Mouse (Mus musculus) forebrain, embryonic 14.5 days (tissue): ENCODE measurements around the gene Hcst. TPM values are rescaled to one million over a fixed set of nuclear protein-coding genes. Genes with fewer than 3 reads are reported as not detected.

ENCODE experiments used
- ATAC-seq: fragments of 200-750 bp; cut with Nextera tagmentation; 2 replicates; pipeline ENCODE4 v1.8.0; 2017; ENCODE audit warnings: mild to moderate bottlenecking, moderate library complexity
- DNase-seq: peaks from one replicate; pipeline ENCODE4 v3.0.0-alpha.2; 2015; ENCODE audit warnings: low spot score
- H3K27ac ChIP-seq: fragments of 300-500 bp; sonication (generic); 2 replicates; pipeline ENCODE4 v1.5.1; 2014; ENCODE audit warnings: low read depth, mild to moderate bottlenecking, control low read depth, low read length, moderate library complexity
- H3K27me3 ChIP-seq: fragments of 300-500 bp; sonication (generic); replicated peaks from 2 replicates; pipeline ENCODE4 v1.6.1; 2014; ENCODE audit warnings: low read length, control low read depth, mixed read lengths; ENCODE audit not compliant: control insufficient read depth, insufficient read depth
- H3K36me3 ChIP-seq: fragments of 300-500 bp; sonication (generic); 2 replicates; pipeline ENCODE4 v1.6.1; 2014; ENCODE audit warnings: low read length, control low read depth; ENCODE audit not compliant: control insufficient read depth, insufficient read depth
- H3K4me1 ChIP-seq: fragments of 300-500 bp; sonication (generic); 2 replicates; pipeline ENCODE4 v1.6.1; 2014; ENCODE audit warnings: antibody characterized with exemption, low read length, control low read depth; ENCODE audit not compliant: control insufficient read depth, insufficient read depth
- H3K4me2 ChIP-seq: fragments of 300-500 bp; sonication (generic); 2 replicates; pipeline ENCODE4 v1.6.1; 2014; ENCODE audit warnings: mild to moderate bottlenecking, control low read depth, low read length
- H3K4me3 ChIP-seq: fragments of 300-500 bp; sonication (generic); 2 replicates; pipeline ENCODE4 v1.5.1; 2014; ENCODE audit warnings: low read depth, low read length, control low read depth
- H3K9ac ChIP-seq: fragments of 300-500 bp; sonication (generic); 2 replicates; pipeline ENCODE4 v1.6.1; 2014; ENCODE audit warnings: mild to moderate bottlenecking, low read length, control low read depth, moderate library complexity
- H3K9me3 ChIP-seq: fragments of 300-500 bp; sonication (generic); replicated peaks from 2 replicates; pipeline ENCODE4 v1.6.1; 2016; ENCODE audit warnings: low read length, control low read depth, mixed read lengths; ENCODE audit not compliant: control insufficient read depth
- WGBS: fragments of 180-500 bp; shearing (Covaris S2); extraction: QIAGEN DNeasy Blood & Tissue Kit; methylation state at CpG from one replicate; pipeline ENCODE4 v1.1.7; 2014; 5-methylcytosine and 5-hydroxymethylcytosine counted together
- polyA plus RNA-seq: library from polyadenylated mRNA; unstranded; fragments of >200 nt; fragmentation: Nextera tagmentation; extraction: Ambion mirVana; gene quantifications from 2 replicates; pipeline ENCODE4 v1.2.1, GENCODE M21; 2014

The Hcst gene
- polyA plus RNA-seq, result 0.61 TPM in 1 of 2 replicates, not detected in the other

DNA sequence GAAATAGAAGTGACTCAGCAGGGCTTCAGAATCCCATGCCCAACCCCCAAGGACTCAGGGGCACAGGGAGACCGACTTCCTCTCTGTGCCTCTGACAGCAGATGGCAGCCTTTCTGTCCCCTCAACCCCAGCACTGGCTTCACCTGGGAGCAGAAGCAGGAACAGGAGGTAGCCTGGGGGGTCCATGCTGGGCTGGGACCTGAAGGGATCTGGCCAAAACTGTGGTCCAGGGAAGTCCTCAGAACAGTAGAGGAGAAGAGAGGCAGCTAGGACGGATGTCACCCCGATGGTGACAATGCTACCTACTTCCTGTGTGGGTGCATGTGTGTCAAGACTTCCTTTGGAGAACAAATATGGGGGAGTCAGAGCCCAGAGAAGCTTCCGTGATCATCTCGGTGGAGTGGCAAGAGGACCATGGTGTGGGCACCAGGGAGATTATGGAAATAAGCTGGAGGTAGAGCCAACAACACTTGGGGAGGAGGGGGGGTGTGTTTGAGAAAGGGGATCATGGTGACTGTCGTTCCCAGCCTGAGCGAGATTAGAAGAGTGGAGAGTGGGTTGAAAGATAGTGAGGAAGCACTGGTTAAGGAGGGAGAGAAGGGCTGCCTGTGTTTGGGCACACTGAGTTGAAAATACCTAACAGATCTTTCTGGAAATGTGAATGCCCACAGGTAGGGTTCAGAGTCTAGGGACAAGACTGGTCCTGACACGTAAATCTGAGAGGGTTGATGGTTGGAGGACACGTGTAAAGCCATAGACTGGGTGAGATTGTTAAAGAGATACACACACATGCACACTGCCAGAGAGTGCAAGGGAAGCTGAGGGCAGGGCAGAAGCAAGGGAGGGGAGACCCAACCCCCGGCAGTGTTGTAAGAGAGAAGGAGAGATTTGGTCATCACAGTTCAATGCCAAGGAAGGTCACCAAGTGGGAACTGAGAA lies at the start of gene Hcst:
TSS of gene Hcst (minus strand) at position 294 of the 939 bp plus-strand sequence.
- Histone ChIP-seq H3K27ac (no peak within 1 kb of the TSS), H3K4me2 (no peak within 1 kb of the TSS), H3K36me3 (no peaks in the 10 kb centered on the region), H3K27me3 (no peaks in the 10 kb centered on the region), H3K9me3 (no peaks in the 10 kb centered on the region), H3K4me3 (no peak within 1 kb of the TSS), H3K9ac (no peak within 1 kb of the TSS), H3K4me1 (0 out of 2 replicates have a peak, but pooled peaks cover 7% of the 10 kb centered on the region)
- 72% methylated on average over 10 of the region's 10 CpGs for WGBS
- ATAC-seq (no peak), DNase-seq (no peak)

DNA sequence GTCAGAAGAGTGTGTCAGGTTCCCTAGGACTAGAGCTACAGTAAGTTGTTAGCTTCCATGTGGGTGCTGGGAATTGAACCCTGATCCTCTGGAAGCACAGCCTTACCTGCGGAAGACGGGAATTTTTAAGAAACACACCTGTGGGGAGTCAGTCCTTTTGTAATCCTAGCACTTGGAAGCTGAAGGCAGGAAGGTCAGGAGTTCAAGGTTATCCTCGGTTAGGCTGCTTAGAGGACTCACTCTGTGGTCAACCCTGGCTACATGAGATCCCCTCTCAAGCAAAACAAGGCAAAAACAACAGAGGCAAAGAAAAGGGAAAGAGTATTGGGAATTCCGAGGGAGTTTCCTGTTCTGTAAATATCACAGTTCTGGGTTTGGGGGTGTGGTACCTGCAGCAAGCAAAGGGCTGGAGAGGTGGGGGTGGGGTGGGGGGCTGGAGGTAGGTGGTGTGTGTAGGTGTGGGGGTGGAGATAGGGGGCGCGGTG lies 45.2 kb upstream of the Hcst start:
- WGBS, result 15% methylated on average over 6 of the region's 6 CpGs
- no peaks in the 10 kb centered on the region for H3K9me3 ChIP-seq
- DNase-seq, result no peak

GRCm38 (mm10) chr7:30463996-30464395 lies 44.3 kb upstream of the Hcst start:
- Histone ChIP-seq H3K36me3 (no peaks in the 10 kb centered on the region), H3K4me1 (no peaks in the 10 kb centered on the region), H3K9ac (no peak overlapping the region), H3K27ac (no peak overlapping the region), H3K4me2 (no peak overlapping the region), H3K27me3 (peaks cover 75% of the 10 kb centered on the region), H3K4me3 (no peak overlapping the region), H3K9me3 (no peaks in the 10 kb centered on the region)
- DNase-seq (no peak), ATAC-seq (no peak)
- WGBS, result 12% methylated on average over 4 of the region's 4 CpGs

More for the DNA sequence above, 45.2 kb upstream of the Hcst start:
- no peaks in the 10 kb centered on the region for H3K4me1 ChIP-seq
- ATAC-seq, result no peak
- H3K9ac ChIP-seq, result no peak overlapping the region
- no peaks in the 10 kb centered on the region for H3K36me3 ChIP-seq
- H3K27me3 ChIP-seq, result peaks cover 69% of the 10 kb centered on the region
- no peak overlapping the region for H3K4me3 ChIP-seq
- H3K27ac ChIP-seq, result no peak overlapping the region
- H3K4me2 ChIP-seq, result no peak overlapping the region

DNA sequence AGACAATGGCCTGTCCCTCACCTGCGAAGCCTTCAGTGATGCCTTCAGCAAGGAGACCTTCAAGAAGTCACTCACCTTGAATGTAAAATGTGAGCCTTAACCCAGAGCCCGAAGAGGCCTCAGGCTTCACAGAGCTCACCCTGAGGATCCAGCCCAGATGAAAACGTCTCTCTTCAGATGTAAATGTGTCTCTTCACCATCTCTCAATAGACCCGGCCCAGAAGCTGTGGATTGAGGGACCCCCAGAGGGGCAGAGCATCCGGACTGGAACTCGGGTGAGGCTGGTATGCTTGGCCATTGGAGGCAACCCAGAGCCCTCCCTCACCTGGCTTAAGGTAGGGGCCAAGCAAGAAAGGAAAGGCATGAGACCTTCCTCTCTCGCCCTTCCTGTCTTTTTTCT lies 43.9 kb upstream of the Hcst start:
- 37% methylated on average over 7 of the region's 7 CpGs for WGBS
- no peak for ATAC-seq

GRCm38 (mm10) chr7:30459484-30459883 lies 39.8 kb upstream of the Hcst start:
- WGBS, result 24% methylated on average over 6 of the region's 6 CpGs
- Histone ChIP-seq H3K4me3 (no peak overlapping the region), H3K27ac (no peak overlapping the region), H3K9ac (no peak overlapping the region), H3K4me1 (peaks cover 5% of the 10 kb centered on the region), H3K4me2 (no peak overlapping the region), H3K27me3 (peaks cover 82% of the 10 kb centered on the region), H3K36me3 (no peaks in the 10 kb centered on the region), H3K9me3 (no peaks in the 10 kb centered on the region)
- DNase-seq, result no peak
- no peak for ATAC-seq

More for the DNA sequence above, 43.9 kb upstream of the Hcst start:
- no peak overlapping the region for H3K27ac ChIP-seq
- no peak overlapping the region for H3K9ac ChIP-seq
- H3K4me2 ChIP-seq, result no peak overlapping the region
- DNase-seq, result no peak
- no peaks in the 10 kb centered on the region for H3K36me3 ChIP-seq
- H3K4me1 ChIP-seq, result no peaks in the 10 kb centered on the region
- no peak overlapping the region for H3K4me3 ChIP-seq
- no peaks in the 10 kb centered on the region for H3K9me3 ChIP-seq
- peaks cover 78% of the 10 kb centered on the region for H3K27me3 ChIP-seq

- Histone ChIP-seq H3K27ac (no peak within 1 kb of the TSS), H3K27me3 (peaks cover 88% of the 10 kb centered on the region), H3K4me1 (peaks cover 5% of the 10 kb centered on the region), H3K9ac (peak within 1 kb of the TSS; percentile 26; the same call in 1 of the 2 replicates), H3K36me3 (no peaks in the 10 kb centered on the region), H3K9me3 (no peaks in the 10 kb centered on the region), H3K4me3 (peak within 1 kb of the TSS; percentile 15), H3K4me2 (peak within 1 kb of the TSS; percentile 44)
- DNase-seq (peak; percentile 71), ATAC-seq (peak; percentile 89)
- 1% methylated on average over 16 of the region's 16 CpGs for WGBS
These were observed 38.1 kb upstream of the Hcst start, which contains the start of the genes Kirrel2 and Nphs1 for GRCm38 (mm10) chr7:30457629-30458330. Kirrel2 (minus strand) TSS chr7:30457690. Nphs1 (plus strand) TSS chr7:30458315.

DNA sequence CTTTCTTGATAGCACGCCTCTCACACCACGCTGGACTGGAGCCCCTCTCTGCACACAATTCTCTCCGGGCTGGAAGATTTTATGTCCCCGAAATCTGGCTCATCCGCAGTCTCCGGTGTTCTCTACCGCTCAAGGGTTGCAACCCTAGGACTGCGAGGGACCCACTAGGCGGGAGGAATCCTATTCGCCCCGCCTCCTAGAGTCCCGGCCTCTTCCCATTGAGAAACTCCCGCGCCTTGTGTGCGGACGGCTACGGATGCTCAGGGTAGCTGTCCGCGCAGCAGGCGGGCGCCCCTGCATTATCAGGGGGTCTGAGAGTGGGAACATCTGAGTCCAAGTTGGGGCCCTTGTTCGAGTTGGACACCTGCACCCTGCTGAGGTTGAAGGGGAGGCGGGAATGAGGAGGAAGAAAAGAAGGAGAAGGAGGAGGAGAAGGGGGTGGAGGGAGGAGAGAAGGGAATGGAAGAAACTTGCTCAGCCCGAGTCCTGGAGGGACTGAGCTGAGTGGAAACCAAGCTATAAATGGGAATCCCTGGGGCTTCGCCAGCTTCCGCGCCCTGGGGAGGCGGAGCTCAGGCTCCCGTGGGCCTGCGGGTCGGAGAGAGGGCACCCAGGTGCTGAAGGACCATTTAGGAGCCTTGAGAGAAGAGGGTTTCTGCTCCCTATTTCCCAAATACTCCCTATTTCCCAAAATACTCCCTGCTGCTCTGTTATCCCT lies 37.4 kb upstream of the Hcst start:
- Histone ChIP-seq H3K9ac (peak overlapping the region; percentile 26; the same call in 1 of the 2 replicates), H3K36me3 (no peaks in the 10 kb centered on the region), H3K9me3 (no peaks in the 10 kb centered on the region), H3K27me3 (peaks cover 88% of the 10 kb centered on the region), H3K4me1 (peaks cover 5% of the 10 kb centered on the region), H3K27ac (no peak overlapping the region), H3K4me2 (peak overlapping the region; percentile 44), H3K4me3 (peak overlapping the region; percentile 15)
- peak; percentile 13 for DNase-seq
- under 1% methylated on average over 31 of the region's 31 CpGs for WGBS
- 0 out of 2 replicates have a peak, but pooled peaks have one; percentile 32 for ATAC-seq

DNA sequence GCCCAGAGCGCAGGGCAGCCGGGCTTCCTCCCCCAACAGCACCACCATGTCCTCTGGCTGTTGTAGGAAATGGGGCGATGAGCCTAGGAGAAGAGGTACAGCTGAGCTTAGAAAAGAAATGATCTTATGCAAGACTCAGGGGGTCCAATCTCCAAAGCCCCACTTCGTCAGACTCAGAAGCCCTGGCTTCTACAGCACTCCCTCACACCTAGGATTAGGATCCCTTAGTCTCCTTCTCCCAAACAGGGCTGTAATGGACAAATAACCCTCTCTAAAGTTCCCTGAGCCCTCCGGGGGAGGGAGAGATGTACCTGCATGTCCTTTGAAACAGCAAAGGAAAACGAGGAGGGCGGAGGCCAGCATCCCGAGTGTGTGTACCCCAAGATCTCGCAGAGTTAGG lies 36.8 kb upstream of the Hcst start:
- no peak overlapping the region for H3K27ac ChIP-seq
- peak overlapping the region; percentile 44 for H3K4me2 ChIP-seq
- ATAC-seq (no peak), DNase-seq (no peak)
- H3K36me3 ChIP-seq, result no peaks in the 10 kb centered on the region
- no peaks in the 10 kb centered on the region for H3K9me3 ChIP-seq
- peaks cover 86% of the 10 kb centered on the region for H3K27me3 ChIP-seq
- 1% methylated on average over 9 of the region's 9 CpGs for WGBS
- H3K4me3 ChIP-seq, result peak overlapping the region; percentile 15; the same call in 1 of the 2 replicates
- no peak overlapping the region for H3K9ac ChIP-seq
- peaks cover 5% of the 10 kb centered on the region for H3K4me1 ChIP-seq
